Mouse (Mus musculus) spleen, postnatal 4 days (tissue): ENCODE measurements around the gene Slc39a1.

Experiments
- DNase-seq, 2 experiments: peaks; one replicate each; pipeline ENCODE4 v3.0.0; 2022; ENCODE audit warnings: low spot score in 2 of 2

Gene Slc39a1

GRCm38 (mm10) chr3:90294651-90295050, 46.7 kb downstream of the Slc39a1 start:
- DNase-seq: no peak
